ENCODE assay signal across 9 mouse cellular contexts in genomic region chr4:40014666-40015065, GRCm38 (mm10).
A peak's percentile ranks its signal among the peaks of the same experiment; 100 is the strongest.
DNase-seq lines count a peak whose midpoint lies in the region; ATAC-seq and TF ChIP-seq lines count a peak whose summit lies in the region.
"Had no signal": no experiment of that assay in that cellular context is flagged by ENCODE, and none has a peak within 500 bp of the region (broad histone marks: within the 10 kb centered on the region; RNA-seq: fewer than 3 reads in every experiment).

No protein-coding gene starts in this region.

- H3K9me3 ChIP-seq in hindbrain, embryonic 11.5 days (ENCODE audit: control insufficient read depth, low read length) = no peaks in the 10 kb centered on the region
- H3K9me3 ChIP-seq: liver, embryonic 13.5 days had no signal

- peak; percentile 75 for ATAC-seq in hindbrain, embryonic 11.5 days (ENCODE audit: low FRiP score)

- H3K4me1 ChIP-seq in hindbrain, embryonic 11.5 days (replicated peaks; ENCODE audit: control insufficient read depth, insufficient read depth, low read length) = no peaks in the 10 kb centered on the region
- H3K4me1 ChIP-seq: liver, embryonic 13.5 days had no signal

- peak; percentile 88 for TF ChIP-seq CTCF in layer of hippocampus, adult 2 months (conservative IDR thresholded peaks at IDR 0.05)

- no peak overlapping the region for H3K4me3 ChIP-seq in hindbrain, embryonic 11.5 days (ENCODE audit: low read depth, low read length)
- peak overlapping the region; percentile 47 for H3K4me3 ChIP-seq in layer of hippocampus, adult 2 months
- H3K4me3 ChIP-seq: liver, embryonic 13.5 days had no signal

- no peaks in the 10 kb centered on the region for H3K27me3 ChIP-seq in hindbrain, embryonic 11.5 days (ENCODE audit: control insufficient read depth, insufficient read depth, low read length)
- H3K27me3 ChIP-seq: liver, embryonic 13.5 days had no signal

- 68% methylated on average over 7 of the region's 7 CpGs for WGBS in hindbrain, embryonic 11.5 days

- H3K4me2 ChIP-seq in hindbrain, embryonic 11.5 days (replicated peaks; ENCODE audit: low read depth, low read length) = no peak overlapping the region
- H3K4me2 ChIP-seq: liver, embryonic 13.5 days had no signal

- H3K27ac ChIP-seq in hindbrain, embryonic 11.5 days (ENCODE audit: low read depth, low read length) = no peak overlapping the region
- peak overlapping the region; percentile 90 for H3K27ac ChIP-seq in layer of hippocampus, adult 2 months
- H3K27ac ChIP-seq: liver, embryonic 13.5 days had no signal

- peak; percentile 43 for DNase-seq in MN1 (ENCODE audit: low spot score)
- DNase-seq in brain, adult 2 months (ENCODE audit: low read depth, low spot score) = peak; percentile 86
- peak; percentile 9 for DNase-seq in fibroblast of lung, adult 2 months (ENCODE audit: low read depth)
- peak; percentile 76 for DNase-seq in hindbrain, embryonic 11.5 days (ENCODE audit: low spot score)
- peak; percentile 74 to 76 for DNase-seq in layer of hippocampus, adult 2 months (ENCODE audit: low spot score in 2 of 2)
- peak; percentile 59 for DNase-seq in lung, postnatal 14 days
- peak; percentile 79 for DNase-seq in right cerebral cortex, adult 18-20 months
- no peak for DNase-seq in T-cell, adult 2 months (ENCODE audit: low spot score)
- DNase-seq: liver, embryonic 13.5 days had no signal

- H3K36me3 ChIP-seq in hindbrain, embryonic 11.5 days (ENCODE audit: control insufficient read depth, insufficient read depth, low read length) = no peaks in the 10 kb centered on the region
- H3K36me3 ChIP-seq: liver, embryonic 13.5 days had no signal

- no peak overlapping the region for H3K9ac ChIP-seq in hindbrain, embryonic 11.5 days (ENCODE audit: low read depth, low read length)
- H3K9ac ChIP-seq: liver, embryonic 13.5 days had no signal
